Comparison of ENCODE assay signal across 8 mouse cellular contexts in the genomic region with DNA sequence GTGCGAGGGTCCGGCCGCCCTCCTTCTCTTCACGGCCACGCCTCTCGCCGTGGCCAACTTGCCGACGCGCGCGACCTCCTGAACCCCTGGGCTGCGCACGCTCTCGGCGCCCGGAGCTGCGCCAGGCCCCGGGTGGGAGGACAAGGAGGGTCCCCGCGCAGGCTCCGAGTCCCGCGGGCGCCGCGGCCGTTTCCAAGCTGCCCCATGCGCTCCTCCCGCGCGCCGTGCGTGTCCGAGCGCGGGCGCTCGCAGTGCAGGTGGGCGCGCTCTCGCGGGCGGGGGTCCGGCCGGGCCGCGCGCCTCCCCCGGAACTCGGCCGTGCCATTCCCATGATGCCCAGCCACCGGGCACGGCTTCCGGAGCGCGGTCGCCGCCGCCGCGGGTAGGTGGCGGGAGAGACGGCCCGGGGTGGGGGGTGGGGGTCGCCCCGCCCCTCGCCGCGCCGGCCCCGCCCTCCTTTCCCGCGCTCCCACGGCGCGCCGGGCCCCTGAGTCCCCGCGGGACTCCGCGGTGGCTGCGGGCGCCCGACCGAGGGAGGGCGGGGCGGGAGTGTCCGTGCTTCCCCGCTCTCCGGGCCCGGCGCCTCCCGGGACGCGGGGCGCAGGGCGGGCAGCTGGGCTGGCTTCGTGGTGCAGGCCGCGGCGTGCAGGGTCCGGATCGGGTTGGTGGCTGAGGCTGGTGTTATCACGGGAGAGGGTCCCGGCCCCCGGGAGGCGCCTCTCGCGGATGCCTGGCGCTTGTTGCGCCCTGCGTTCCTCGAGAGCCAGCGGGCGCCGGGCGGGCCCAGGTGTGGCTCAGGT. TPM values are rescaled to one million over a fixed set of nuclear protein-coding genes. Genes with fewer than 3 reads are reported as not detected.
DNase-seq lines count a peak whose midpoint lies in the region; ATAC-seq and TF ChIP-seq lines count a peak whose summit lies in the region.

Gene Ppp1r26 (plus strand): TSS at position 286 of the 800 bp plus-strand sequence.

- H3K9me3 ChIP-seq in heart, embryonic 12.5 days (replicated peaks) = no peaks in the 10 kb centered on the region
- no peaks in the 10 kb centered on the region for H3K9me3 ChIP-seq in kidney, embryonic 16.5 days (ENCODE audit: low read length)
- no peaks in the 10 kb centered on the region for H3K9me3 ChIP-seq in liver, embryonic 14.5 days (ENCODE audit: control insufficient read depth, low read length)

- H3K36me3 ChIP-seq in heart, embryonic 12.5 days = peaks cover 19% of the 10 kb centered on the region
- H3K36me3 ChIP-seq in kidney, embryonic 16.5 days (ENCODE audit: insufficient read depth, low read length) = peaks cover 10% of the 10 kb centered on the region; the same call in 1 of the 2 replicates
- no peaks in the 10 kb centered on the region for H3K36me3 ChIP-seq in liver, embryonic 14.5 days (replicated peaks; ENCODE audit: control insufficient read depth, insufficient read depth, low read depth)

- H3K27ac ChIP-seq in heart, embryonic 12.5 days (ENCODE audit: poor library complexity, severe bottlenecking) = no peak within 1 kb of the TSS
- peak within 1 kb of the TSS; percentile 76 for H3K27ac ChIP-seq in kidney, embryonic 16.5 days (ENCODE audit: low read length)
- H3K27ac ChIP-seq in liver, embryonic 14.5 days = no peak within 1 kb of the TSS

- H3K9ac ChIP-seq in heart, embryonic 12.5 days = peak within 1 kb of the TSS; percentile 87
- peak within 1 kb of the TSS; percentile 91 for H3K9ac ChIP-seq in kidney, embryonic 16.5 days (replicated peaks; ENCODE audit: low read length)
- H3K9ac ChIP-seq in liver, embryonic 14.5 days (replicated peaks) = no peak within 1 kb of the TSS

- TF ChIP-seq EP300 in liver, embryonic 14.5 days (IDR thresholded peaks at IDR 0.05; ENCODE audit: low read depth) = no peak

- DNase-seq in ovary, adult 18-20 months (ENCODE audit: low spot score) = peak; percentile 46
- DNase-seq in ovary, postnatal 10 days (ENCODE audit: low spot score) = no peak
- DNase-seq in liver, embryonic 14.5 days (ENCODE audit: low read depth in 3 of 3, low spot score in 3 of 3) = no peak
- peak; percentile 33 for DNase-seq in ovary, postnatal 14 days (ENCODE audit: low spot score)
- DNase-seq in B cell, adult 2 months = no peak

- peak; percentile 24; the same call in 1 of the 2 replicates for ATAC-seq in common myeloid progenitor, adult 5-6 weeks (replicated peaks; ENCODE audit: low read depth, poor library complexity, severe bottlenecking)
- ATAC-seq in heart, embryonic 12.5 days (ENCODE audit: insufficient number of reproducible peaks, low FRiP score) = peak; percentile 69
- peak; percentile 71 for ATAC-seq in kidney, embryonic 16.5 days (ENCODE audit: low FRiP score, low TSS enrichment)
- no peak for ATAC-seq in liver, embryonic 14.5 days (ENCODE audit: insufficient read depth)

- no peak for TF ChIP-seq CTCF in liver, embryonic 14.5 days (IDR thresholded peaks at IDR 0.05; ENCODE audit: low read depth)

- peaks cover 31% of the 10 kb centered on the region for H3K27me3 ChIP-seq in heart, embryonic 12.5 days (replicated peaks)
- no peaks in the 10 kb centered on the region for H3K27me3 ChIP-seq in kidney, embryonic 16.5 days (ENCODE audit: insufficient read depth, low read length)
- peaks cover 26% of the 10 kb centered on the region for H3K27me3 ChIP-seq in liver, embryonic 14.5 days (ENCODE audit: control insufficient read depth, insufficient read depth, low read length)

- peak within 1 kb of the TSS; percentile 96 for H3K4me2 ChIP-seq in heart, embryonic 12.5 days
- peak within 1 kb of the TSS; percentile 94 for H3K4me2 ChIP-seq in kidney, embryonic 16.5 days (replicated peaks; ENCODE audit: low read depth, low read length)
- peak within 1 kb of the TSS; percentile 35 for H3K4me2 ChIP-seq in liver, embryonic 14.5 days (ENCODE audit: low read depth)

- H3K4me3 ChIP-seq in heart, embryonic 12.5 days = peak within 1 kb of the TSS; percentile 77
- H3K4me3 ChIP-seq in kidney, embryonic 16.5 days (ENCODE audit: low read length) = peak within 1 kb of the TSS; percentile 79
- H3K4me3 ChIP-seq in liver, embryonic 14.5 days (ENCODE audit: insufficient read depth in 1 of 2, low read depth in 2 of 2, low read length in 2 of 2) = peak within 1 kb of the TSS; percentile 24 to 30

- WGBS in heart, embryonic 12.5 days = under 1% methylated on average over 101 of the region's 118 CpGs
- WGBS in kidney, embryonic 16.5 days = under 1% methylated on average over 73 of the region's 118 CpGs
- under 1% methylated on average over 102 of the region's 118 CpGs for WGBS in liver, embryonic 14.5 days (ENCODE audit: insufficient replicate concordance)

- H3K4me1 ChIP-seq in heart, embryonic 12.5 days (replicated peaks) = peaks cover 4% of the 10 kb centered on the region; the same call in 1 of the 2 replicates
- peaks cover 13% of the 10 kb centered on the region for H3K4me1 ChIP-seq in kidney, embryonic 16.5 days (ENCODE audit: insufficient read depth, low read length)
- H3K4me1 ChIP-seq in liver, embryonic 14.5 days (replicated peaks; ENCODE audit: control insufficient read depth in 2 of 2, insufficient read depth in 2 of 2, low read length in 1 of 2) = no peaks in the 10 kb centered on the region

RNA-seq across cellular contexts. Expression of gene Ppp1r26, which starts in this region (rescaled TPM):
- total RNA-seq in common myeloid progenitor, adult 5-6 weeks (2017) = 3.4 and 5.0 TPM in 2 replicates
- polyA plus RNA-seq in heart, embryonic 12.5 days (2016; fragmentation: Nextera tagmentation; extraction: Ambion mirVana) = 4.7 and 5.1 TPM in 2 replicates
- polyA plus RNA-seq in kidney, embryonic 16.5 days (2015; fragmentation: Nextera tagmentation; extraction: Ambion mirVana) = 5.2 and 7.1 TPM in 2 replicates
- polyA plus RNA-seq in liver, embryonic 14.5 days (2012; rRNA removed) = 0.15 and 0.19 TPM in 2 replicates
- 0.04 and 0.11 TPM in 2 replicates for polyA plus RNA-seq in liver, embryonic 14.5 days (2014; fragmentation: Nextera tagmentation; extraction: Ambion mirVana)

Comparison
In these comparisons a context has a peak if more than half of its experiments do, and no peak if none do; other contexts are left out.
1. DNase-seq: peak in ovary, adult 18-20 months (single experiment) and ovary, postnatal 14 days (single experiment); none in ovary, postnatal 10 days (single experiment), liver, embryonic 14.5 days (0 of 3) and B cell, adult 2 months (0 of 2).
2. H3K4me2 ChIP-seq: peak in every context shown above with its lines; median percentile 96 in heart, embryonic 12.5 days; 94 in kidney, embryonic 16.5 days; 35 in liver, embryonic 14.5 days.
3. H3K4me3 ChIP-seq: peak in every context shown above with its lines; median percentile 79 in kidney, embryonic 16.5 days; 77 in heart, embryonic 12.5 days; 27 in liver, embryonic 14.5 days.